ENCODE assay signal across 18 mouse cellular contexts in the genomic region with DNA sequence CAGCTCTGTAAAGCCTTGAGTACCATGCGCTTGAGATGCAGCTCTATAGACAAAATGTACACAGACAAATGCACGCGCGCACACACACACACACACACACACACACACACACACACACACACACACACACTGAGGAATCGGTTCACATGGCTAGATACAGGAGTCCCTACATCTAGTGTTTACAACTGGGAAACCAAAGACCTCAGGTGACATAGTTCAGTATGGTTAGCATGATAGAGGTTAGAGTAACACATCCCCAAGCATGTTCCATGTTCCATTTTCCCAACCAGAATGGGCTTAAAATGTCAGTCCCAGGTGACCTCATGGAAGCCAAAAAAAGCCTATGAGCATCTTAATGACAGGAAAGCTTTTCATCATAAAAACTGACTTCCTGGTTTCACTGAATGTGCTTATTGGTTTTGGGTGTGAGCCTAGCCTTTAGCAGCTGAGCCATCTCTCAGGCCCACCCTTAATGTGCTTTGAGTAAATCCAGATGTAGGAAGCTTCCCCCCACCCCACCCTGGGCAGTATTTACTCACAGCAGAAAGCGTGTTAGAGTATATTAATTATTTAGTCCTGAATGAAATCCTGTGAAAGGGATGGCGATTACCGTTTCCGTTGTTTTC.
A peak's percentile ranks its signal among the peaks of the same experiment; 100 is the strongest.
DNase-seq lines count a peak whose midpoint lies in the region; ATAC-seq and TF ChIP-seq lines count a peak whose summit lies in the region.
"Had no signal": no experiment of that assay in that cellular context is flagged by ENCODE, and none has a peak within 500 bp of the region (broad histone marks: within the 10 kb centered on the region; RNA-seq: fewer than 3 reads in every experiment).

No protein-coding gene starts in this region.

- 78% methylated on average over 9 of the region's 9 CpGs for WGBS in kidney, embryonic 15.5 days
- 81% methylated on average over 9 of the region's 9 CpGs for WGBS in stomach, embryonic 14.5 days
- WGBS in stomach, postnatal 0 days = 77% methylated on average over 9 of the region's 9 CpGs
- WGBS in limb, embryonic 10.5 days = 74% methylated on average over 9 of the region's 9 CpGs
- WGBS in forebrain, postnatal 0 days = 89% methylated on average over 9 of the region's 9 CpGs

- H3K9ac ChIP-seq in kidney, embryonic 15.5 days = no peak overlapping the region
- no peak overlapping the region for H3K9ac ChIP-seq in stomach, embryonic 14.5 days (replicated peaks; ENCODE audit: low read depth, low read length)
- H3K9ac ChIP-seq in stomach, postnatal 0 days (ENCODE audit: low read length) = no peak overlapping the region
- H3K9ac ChIP-seq in forebrain, postnatal 0 days = no peak overlapping the region
- H3K9ac ChIP-seq: hindbrain, embryonic 13.5 days; lung, embryonic 14.5 days had no signal

- no peak for DNase-seq in kidney, adult 9 months
- no peak for DNase-seq in stomach, postnatal 0 days (ENCODE audit: low spot score)
- DNase-seq in limb, embryonic 10.5 days (ENCODE audit: low spot score) = no peak
- DNase-seq in adrenal gland, postnatal 4 days (ENCODE audit: low spot score in 2 of 2) = no peak
- no peak for DNase-seq in forebrain, postnatal 0 days
- DNase-seq: adrenal gland, postnatal 36 days; cerebellum, adult 8-10 months; layer of hippocampus, adult 9-11 months; lung, embryonic 14.5 days; lung, postnatal 4 days had no signal

- no peak for TF ChIP-seq EP300 in stomach, postnatal 0 days (optimal IDR thresholded peaks at IDR 0.05)

- peaks cover 9% of the 10 kb centered on the region for H3K4me1 ChIP-seq in kidney, embryonic 15.5 days
- H3K4me1 ChIP-seq in stomach, embryonic 14.5 days (ENCODE audit: control insufficient read depth, insufficient read depth, low read length) = no peaks in the 10 kb centered on the region
- no peaks in the 10 kb centered on the region for H3K4me1 ChIP-seq in stomach, postnatal 0 days (replicated peaks; ENCODE audit: control insufficient read depth, insufficient read depth)
- H3K4me1 ChIP-seq in limb, embryonic 10.5 days = peaks cover 30% of the 10 kb centered on the region
- H3K4me1 ChIP-seq in forebrain, postnatal 0 days (ENCODE audit: insufficient read depth) = 0 out of 2 replicates have a peak, but pooled peaks cover 4% of the 10 kb centered on the region
- H3K4me1 ChIP-seq: hindbrain, embryonic 13.5 days had no signal

- TF ChIP-seq CTCF in stomach, postnatal 0 days (IDR thresholded peaks at IDR 0.05; ENCODE audit: low read depth) = no peak
- no peak for TF ChIP-seq CTCF in forebrain, postnatal 0 days (IDR thresholded peaks at IDR 0.05; ENCODE audit: low read depth)

- H3K27ac ChIP-seq in kidney, embryonic 15.5 days = peak overlapping the region; percentile 32; the same call in 1 of the 2 replicates
- H3K27ac ChIP-seq in stomach, embryonic 14.5 days (ENCODE audit: low read length) = no peak overlapping the region
- no peak overlapping the region for H3K27ac ChIP-seq in stomach, postnatal 0 days (replicated peaks)
- H3K27ac ChIP-seq in limb, embryonic 10.5 days = peak overlapping the region; percentile 77
- no peak overlapping the region for H3K27ac ChIP-seq in forebrain, postnatal 0 days (ENCODE audit: low read depth, low read length)
- H3K27ac ChIP-seq: hindbrain, embryonic 13.5 days; midbrain, embryonic 10.5 days had no signal

- no peaks in the 10 kb centered on the region for H3K9me3 ChIP-seq in kidney, embryonic 15.5 days (replicated peaks)
- H3K9me3 ChIP-seq in stomach, embryonic 14.5 days (ENCODE audit: control insufficient read depth, low read depth, low read length) = no peaks in the 10 kb centered on the region
- no peaks in the 10 kb centered on the region for H3K9me3 ChIP-seq in stomach, postnatal 0 days (ENCODE audit: control insufficient read depth, low read length)
- no peaks in the 10 kb centered on the region for H3K9me3 ChIP-seq in limb, embryonic 10.5 days (replicated peaks)
- H3K9me3 ChIP-seq in forebrain, postnatal 0 days (ENCODE audit: low read length) = no peaks in the 10 kb centered on the region
- H3K9me3 ChIP-seq: hindbrain, embryonic 13.5 days; midbrain, embryonic 10.5 days had no signal

- no peaks in the 10 kb centered on the region for H3K36me3 ChIP-seq in kidney, embryonic 15.5 days
- no peaks in the 10 kb centered on the region for H3K36me3 ChIP-seq in stomach, embryonic 14.5 days (ENCODE audit: control insufficient read depth, insufficient read depth, low read length)
- H3K36me3 ChIP-seq in stomach, postnatal 0 days (ENCODE audit: control insufficient read depth, insufficient read depth, low read length) = no peaks in the 10 kb centered on the region
- no peaks in the 10 kb centered on the region for H3K36me3 ChIP-seq in limb, embryonic 10.5 days
- no peaks in the 10 kb centered on the region for H3K36me3 ChIP-seq in forebrain, postnatal 0 days (ENCODE audit: insufficient read depth)
- H3K36me3 ChIP-seq: hindbrain, embryonic 13.5 days; midbrain, embryonic 10.5 days had no signal

- ATAC-seq in kidney, embryonic 15.5 days (replicated peaks; ENCODE audit: low FRiP score) = peak; percentile 70; the same call in 1 of the 2 replicates
- peak; percentile 49; the same call in 1 of the 2 replicates for ATAC-seq in stomach, embryonic 14.5 days (ENCODE audit: insufficient number of reproducible peaks, insufficient read depth, low FRiP score, low read depth)
- ATAC-seq in stomach, postnatal 0 days (ENCODE audit: low FRiP score, low TSS enrichment) = no peak
- ATAC-seq in forebrain, postnatal 0 days = no peak
- ATAC-seq: activated CD4-positive, CD25-positive, alpha-beta regulatory T cell, adult 4 months; forebrain, embryonic 16.5 days; Patski had no signal

- H3K4me3 ChIP-seq in kidney, embryonic 15.5 days (replicated peaks) = no peak overlapping the region
- H3K4me3 ChIP-seq in stomach, embryonic 14.5 days (ENCODE audit: low read depth, low read length) = no peak overlapping the region
- no peak overlapping the region for H3K4me3 ChIP-seq in stomach, postnatal 0 days (ENCODE audit: low read depth, low read length)
- H3K4me3 ChIP-seq in limb, embryonic 10.5 days = no peak overlapping the region
- H3K4me3 ChIP-seq in forebrain, postnatal 0 days (ENCODE audit: low read depth, low read length) = no peak overlapping the region
- H3K4me3 ChIP-seq: hindbrain, embryonic 13.5 days; midbrain, embryonic 10.5 days had no signal

- H3K4me2 ChIP-seq in kidney, embryonic 15.5 days = no peak overlapping the region
- no peak overlapping the region for H3K4me2 ChIP-seq in stomach, embryonic 14.5 days (replicated peaks; ENCODE audit: low read depth, low read length)
- no peak overlapping the region for H3K4me2 ChIP-seq in stomach, postnatal 0 days (replicated peaks; ENCODE audit: low read depth)
- H3K4me2 ChIP-seq in forebrain, postnatal 0 days (ENCODE audit: low read depth) = no peak overlapping the region
- H3K4me2 ChIP-seq: hindbrain, embryonic 13.5 days; liver, embryonic 11.5 days; lung, embryonic 14.5 days had no signal

- H3K27me3 ChIP-seq in kidney, embryonic 15.5 days = no peaks in the 10 kb centered on the region
- no peaks in the 10 kb centered on the region for H3K27me3 ChIP-seq in stomach, embryonic 14.5 days (ENCODE audit: control insufficient read depth, insufficient read depth, low read length)
- no peaks in the 10 kb centered on the region for H3K27me3 ChIP-seq in stomach, postnatal 0 days (ENCODE audit: control insufficient read depth, insufficient read depth, low read length)
- no peaks in the 10 kb centered on the region for H3K27me3 ChIP-seq in limb, embryonic 10.5 days (ENCODE audit: low read depth, poor library complexity, severe bottlenecking)
- no peaks in the 10 kb centered on the region for H3K27me3 ChIP-seq in forebrain, postnatal 0 days (ENCODE audit: insufficient read depth, low read length)
- H3K27me3 ChIP-seq: hindbrain, embryonic 13.5 days; Patski had no signal

Comparison
In these comparisons a context has a peak if more than half of its experiments do, and no peak if none do; other contexts are left out.
1. ATAC-seq: peak in kidney, embryonic 15.5 days (single experiment) and stomach, embryonic 14.5 days (single experiment); none in stomach, postnatal 0 days (single experiment) and forebrain, postnatal 0 days (single experiment).
2. H3K27ac ChIP-seq: peak in kidney, embryonic 15.5 days (single experiment) and limb, embryonic 10.5 days (single experiment); none in stomach, embryonic 14.5 days (single experiment), stomach, postnatal 0 days (single experiment) and forebrain, postnatal 0 days (single experiment).